ENCODE assay signal across 26 mouse cellular contexts in genomic region chr5:17426930-17427329, GRCm38 (mm10). TPM values are rescaled to one million over a fixed set of nuclear protein-coding genes. Genes with fewer than 3 reads are reported as not detected.
DNase-seq lines count a peak whose midpoint lies in the region; ATAC-seq and TF ChIP-seq lines count a peak whose summit lies in the region.
"Had no signal": no experiment of that assay in that cellular context is flagged by ENCODE, and none has a peak within 500 bp of the region (broad histone marks: within the 10 kb centered on the region; RNA-seq: fewer than 3 reads in every experiment).

No protein-coding gene starts in this region.

- ATAC-seq in intestine, embryonic 15.5 days = peak; percentile 64
- ATAC-seq in intestine, embryonic 16.5 days = peak; percentile 68
- ATAC-seq: forebrain, embryonic 14.5 days had no signal

- TF ChIP-seq CTCF in kidney, adult 2 months (conservative IDR thresholded peaks at IDR 0.05; ENCODE audit: insufficient read depth, insufficient read length, low read depth, low read length) = no peak

- 50% methylated on average over 1 of the region's 1 CpGs for WGBS in kidney, adult 2 months
- 71% methylated on average over 1 of the region's 1 CpGs for WGBS in intestine, embryonic 15.5 days
- 80% methylated on average over 1 of the region's 1 CpGs for WGBS in intestine, embryonic 16.5 days

- TF ChIP-seq POLR2A in kidney, adult 2 months (IDR thresholded peaks at IDR 0.05; ENCODE audit: low read depth, low read length) = no peak

- no peak overlapping the region for H3K4me2 ChIP-seq in intestine, embryonic 15.5 days (replicated peaks)
- no peak overlapping the region for H3K4me2 ChIP-seq in intestine, embryonic 16.5 days (ENCODE audit: low read depth, low read length)
- H3K4me2 ChIP-seq: embryonic facial prominence, embryonic 15.5 days; heart, embryonic 11.5 days; heart, embryonic 15.5 days; hindbrain, embryonic 13.5 days had no signal

- DNase-seq in kidney, adult 2 months = peak; percentile 57
- DNase-seq in kidney, postnatal 14 days = no peak
- DNase-seq in kidney, postnatal 25 days = peak; percentile 11 to 54
- no peak for DNase-seq in adrenal gland, postnatal 36 days
- DNase-seq in left cerebral cortex, postnatal 10 days (ENCODE audit: extremely low spot score in 1 of 2, low spot score in 2 of 2) = no peak
- DNase-seq: adrenal gland, adult 2 months; adrenal gland, postnatal 25 days; cerebellum, adult 2 months; cerebellum, postnatal 10 days; embryo, embryonic 11 days; gastrocnemius, postnatal 36 days; heart, adult 2 months; heart, postnatal 14 days had no signal

- H3K27me3 ChIP-seq in kidney, adult 2 months (replicated peaks; ENCODE audit: control insufficient read depth, insufficient read depth, low read length) = no peaks in the 10 kb centered on the region
- no peaks in the 10 kb centered on the region for H3K27me3 ChIP-seq in intestine, embryonic 15.5 days (replicated peaks)
- H3K27me3 ChIP-seq in intestine, embryonic 16.5 days (replicated peaks; ENCODE audit: control insufficient read depth, insufficient read depth, low read length) = no peaks in the 10 kb centered on the region
- H3K27me3 ChIP-seq: embryonic facial prominence, embryonic 15.5 days; heart, embryonic 15.5 days; hindbrain, embryonic 13.5 days had no signal

- H3K9me3 ChIP-seq in intestine, embryonic 15.5 days = no peaks in the 10 kb centered on the region
- H3K9me3 ChIP-seq in intestine, embryonic 16.5 days (ENCODE audit: control insufficient read depth, low read length) = no peaks in the 10 kb centered on the region
- H3K9me3 ChIP-seq: embryonic facial prominence, embryonic 15.5 days; forebrain, embryonic 10.5 days; heart, embryonic 15.5 days; hindbrain, embryonic 13.5 days had no signal

- no peaks in the 10 kb centered on the region for H3K36me3 ChIP-seq in kidney, adult 2 months (ENCODE audit: control insufficient read depth, insufficient read depth, low read length)
- H3K36me3 ChIP-seq in intestine, embryonic 15.5 days = no peaks in the 10 kb centered on the region
- H3K36me3 ChIP-seq in intestine, embryonic 16.5 days (ENCODE audit: control insufficient read depth, insufficient read depth, low read length) = no peaks in the 10 kb centered on the region
- H3K36me3 ChIP-seq: embryonic facial prominence, embryonic 15.5 days; forebrain, embryonic 10.5 days; heart, embryonic 15.5 days; hindbrain, embryonic 13.5 days had no signal

- intact Hi-C loops in left cerebral cortex, postnatal 10 days (cut with DNase I) = no loop called here

- H3K9ac ChIP-seq in intestine, embryonic 15.5 days = no peak overlapping the region
- H3K9ac ChIP-seq in intestine, embryonic 16.5 days (ENCODE audit: low read depth, low read length) = no peak overlapping the region
- H3K9ac ChIP-seq: embryonic facial prominence, embryonic 15.5 days; heart, embryonic 15.5 days; hindbrain, embryonic 13.5 days had no signal

- H3K4me1 ChIP-seq in kidney, adult 2 months (ENCODE audit: control insufficient read depth, insufficient read depth, low read length) = no peaks in the 10 kb centered on the region; the same call in 1 of the 2 replicates
- H3K4me1 ChIP-seq in intestine, embryonic 15.5 days (replicated peaks) = no peaks in the 10 kb centered on the region
- H3K4me1 ChIP-seq in intestine, embryonic 16.5 days (ENCODE audit: control insufficient read depth, insufficient read depth, low read length) = 0 out of 2 replicates have a peak, but pooled peaks cover 3% of the 10 kb centered on the region
- H3K4me1 ChIP-seq: embryonic facial prominence, embryonic 15.5 days; forebrain, embryonic 10.5 days; heart, embryonic 15.5 days; hindbrain, embryonic 13.5 days had no signal

- H3K27ac ChIP-seq in kidney, adult 2 months (ENCODE audit: insufficient read depth, low read depth, low read length) = peak overlapping the region; percentile 82
- H3K27ac ChIP-seq in intestine, embryonic 15.5 days = no peak overlapping the region
- no peak overlapping the region for H3K27ac ChIP-seq in intestine, embryonic 16.5 days (ENCODE audit: low read length)
- H3K27ac ChIP-seq: embryonic facial prominence, embryonic 15.5 days; forebrain, embryonic 10.5 days; heart, adult 2 months; heart, embryonic 15.5 days; hindbrain, embryonic 13.5 days had no signal

- no peak overlapping the region for H3K4me3 ChIP-seq in kidney, adult 2 months (ENCODE audit: insufficient read depth, low read depth, low read length)
- no peak overlapping the region for H3K4me3 ChIP-seq in intestine, embryonic 15.5 days (replicated peaks)
- H3K4me3 ChIP-seq in intestine, embryonic 16.5 days (ENCODE audit: low read length) = no peak overlapping the region
- H3K4me3 ChIP-seq: embryonic facial prominence, embryonic 15.5 days; erythroblast, embryonic 14.5 days; forebrain, embryonic 10.5 days; heart, adult 2 months; heart, embryonic 15.5 days; hindbrain, embryonic 13.5 days had no signal

RNA-seq across cellular contexts. Expression of gene Speer4f1, which starts 49.0 kb away (rescaled TPM):
- not detected in 2 replicates for polyA plus RNA-seq in kidney, adult 2 months (2012; rRNA removed)
- not detected in 2 replicates for polyA plus RNA-seq in intestine, embryonic 15.5 days (2015; fragmentation: Nextera tagmentation; extraction: Ambion mirVana)
- polyA plus RNA-seq in intestine, embryonic 16.5 days (2015; fragmentation: Nextera tagmentation; extraction: Ambion mirVana) = not detected in 2 replicates
- total RNA-seq in adrenal gland, postnatal 36 days (2021) = not detected
- not detected for total RNA-seq in left cerebral cortex, postnatal 10 days (2021)
- total RNA-seq: adrenal gland, adult 2 months; adrenal gland, postnatal 25 days; ES-E14; gastrocnemius, adult 8-10 months; gastrocnemius, postnatal 36 days; heart, adult 2 months; heart, postnatal 14 days; hematopoietic stem cell, adult 5-6 weeks had no signal
- polyA plus RNA-seq: adrenal gland, adult 2 months; cerebellum, adult 2 months; embryonic facial prominence, embryonic 11.5 days; embryonic facial prominence, embryonic 15.5 days; erythroblast, embryonic 14.5 days; forebrain, embryonic 10.5 days; forebrain, embryonic 14.5 days; heart, adult 2 months; heart, embryonic 11.5 days; heart, embryonic 15.5 days; hindbrain, embryonic 13.5 days had no signal

RNA-seq across cellular contexts. Expression of gene Speer4f2, which starts 54.0 kb away (rescaled TPM):
- 0.09 TPM in 1 of 2 replicates, not detected in the other for polyA plus RNA-seq in kidney, adult 2 months (2012; rRNA removed)
- not detected in 2 replicates for polyA plus RNA-seq in intestine, embryonic 15.5 days (2015; fragmentation: Nextera tagmentation; extraction: Ambion mirVana)
- polyA plus RNA-seq in intestine, embryonic 16.5 days (2015; fragmentation: Nextera tagmentation; extraction: Ambion mirVana) = not detected in 2 replicates
- total RNA-seq in adrenal gland, postnatal 36 days (2021) = not detected
- total RNA-seq in left cerebral cortex, postnatal 10 days (2021) = not detected
- total RNA-seq: adrenal gland, adult 2 months; adrenal gland, postnatal 25 days; ES-E14; gastrocnemius, adult 8-10 months; gastrocnemius, postnatal 36 days; heart, adult 2 months; heart, postnatal 14 days; hematopoietic stem cell, adult 5-6 weeks had no signal
- polyA plus RNA-seq: adrenal gland, adult 2 months; cerebellum, adult 2 months; embryonic facial prominence, embryonic 11.5 days; embryonic facial prominence, embryonic 15.5 days; erythroblast, embryonic 14.5 days; forebrain, embryonic 10.5 days; forebrain, embryonic 14.5 days; heart, adult 2 months; heart, embryonic 11.5 days; heart, embryonic 15.5 days; hindbrain, embryonic 13.5 days had no signal

Comparison
In these comparisons a context has a peak if more than half of its experiments do, and no peak if none do; other contexts are left out.
1. DNase-seq: peak in kidney, adult 2 months (single experiment) and kidney, postnatal 25 days (2 of 2); none in kidney, postnatal 14 days (single experiment), adrenal gland, postnatal 36 days (0 of 2) and left cerebral cortex, postnatal 10 days (0 of 2).